Mouse (Mus musculus) kidney, postnatal 0 days (tissue): ENCODE measurements around the gene Rap1a. TPM values are rescaled to one million over a fixed set of nuclear protein-coding genes. Genes with fewer than 3 reads are reported as not detected.

Experiments used
- ATAC-seq: fragments of 200-750 bp; cut with Nextera tagmentation; replicated peaks from 2 replicates; pipeline ENCODE4 v1.8.0; 2017; ENCODE audit warnings: low read depth, moderate number of reproducible peaks, moderate TSS enrichment, moderate library complexity; ENCODE audit not compliant: low FRiP score
- DNase-seq: peaks from one replicate; pipeline ENCODE4 v3.0.0-alpha.2; 2016; ENCODE audit warnings: low spot score
- H3K27ac ChIP-seq: fragments of 300-500 bp; sonication (generic); 2 replicates; pipeline ENCODE4 v1.5.1; 2014; ENCODE audit warnings: mild to moderate bottlenecking
- H3K27me3 ChIP-seq: fragments of 300-500 bp; sonication (generic); 2 replicates; pipeline ENCODE4 v1.6.1; 2014; ENCODE audit warnings: low read length, mixed read lengths; ENCODE audit not compliant: insufficient read depth
- H3K36me3 ChIP-seq: fragments of 300-500 bp; sonication (generic); 2 replicates; pipeline ENCODE4 v1.6.1; 2014; ENCODE audit warnings: low read length, mixed read lengths; ENCODE audit not compliant: insufficient read depth
- H3K4me1 ChIP-seq: fragments of 300-500 bp; sonication (generic); replicated peaks from 2 replicates; pipeline ENCODE4 v1.6.1; 2014; ENCODE audit warnings: antibody characterized with exemption, low read length, mixed read lengths; ENCODE audit not compliant: insufficient read depth
- H3K4me2 ChIP-seq: fragments of 300-500 bp; sonication (generic); 2 replicates; pipeline ENCODE4 v1.6.1; 2014; ENCODE audit warnings: mild to moderate bottlenecking, low read length, moderate library complexity, mixed read lengths
- H3K4me3 ChIP-seq: fragments of 300-500 bp; sonication (generic); replicated peaks from 2 replicates; pipeline ENCODE4 v1.5.1; 2014; ENCODE audit warnings: low read depth, low read length
- H3K9ac ChIP-seq: fragments of 300-500 bp; sonication (generic); 2 replicates; pipeline ENCODE4 v1.6.1; 2014; ENCODE audit warnings: low read depth, low read length
- H3K9me3 ChIP-seq: fragments of 300-500 bp; sonication (generic); replicated peaks from 2 replicates; pipeline ENCODE4 v1.6.1; 2016; ENCODE audit warnings: low read length, inconsistent platforms, mixed read lengths
- CTCF ChIP-seq: IDR thresholded peaks from 2 replicates; pipeline ENCODE4 v1.5.1; 2016; ENCODE audit warnings: antibody characterized with exemption, low read depth, mild to moderate bottlenecking, moderate library complexity
- WGBS: fragments of 180-500 bp; shearing (Covaris S2); extraction: QIAGEN DNeasy Blood & Tissue Kit; methylation state at CpG from one replicate; pipeline ENCODE4 v1.1.7; 2014; 5-methylcytosine and 5-hydroxymethylcytosine counted together
- polyA plus RNA-seq: library from polyadenylated mRNA; unstranded; fragments of >200 nt; fragmentation: Nextera tagmentation; extraction: Ambion mirVana; gene quantifications from 2 replicates; pipeline ENCODE4 v1.2.1, GENCODE M21; 2015

The Rap1a gene
- polyA plus RNA-seq, 1 experiment from 2014 or later, result 111 TPM

DNA sequence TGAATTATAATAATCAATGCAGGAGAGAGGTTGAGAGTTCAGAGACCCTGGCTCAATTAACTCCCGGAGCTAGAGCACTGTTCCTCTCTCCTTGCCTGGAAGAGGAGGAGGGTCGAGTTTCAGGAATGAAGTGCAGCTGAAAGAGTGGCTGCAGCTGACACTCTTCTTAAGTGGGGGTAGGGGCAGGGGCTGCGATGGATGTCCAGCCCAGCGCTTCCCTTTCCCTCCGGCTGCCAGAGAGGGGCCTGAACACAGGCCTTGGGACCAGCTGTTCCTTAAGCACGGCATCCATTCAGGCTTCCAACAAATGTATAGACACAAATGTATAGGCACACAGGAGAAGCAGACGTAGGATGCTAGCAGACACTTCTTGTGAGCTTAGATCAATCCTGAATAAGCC is 93.5 kb downstream of the Rap1a start:
- H3K36me3 ChIP-seq, result no peaks in the 10 kb centered on the region
- TF ChIP-seq CTCF, result no peak
- H3K4me2 ChIP-seq, result no peak overlapping the region
- no peak overlapping the region for H3K9ac ChIP-seq
- H3K27me3 ChIP-seq, result no peaks in the 10 kb centered on the region
- ATAC-seq (no peak), DNase-seq (no peak)
- H3K4me3 ChIP-seq, result no peak overlapping the region
- WGBS, result 26% methylated on average over 7 of the region's 7 CpGs
- no peak overlapping the region for H3K27ac ChIP-seq
- no peaks in the 10 kb centered on the region for H3K9me3 ChIP-seq
- no peaks in the 10 kb centered on the region for H3K4me1 ChIP-seq

- 34% methylated on average over 4 of the region's 4 CpGs for WGBS
- no peak overlapping the region for H3K9ac ChIP-seq
- ATAC-seq (no peak), DNase-seq (no peak)
- H3K9me3 ChIP-seq, result no peaks in the 10 kb centered on the region
- no peak overlapping the region for H3K4me3 ChIP-seq
- no peaks in the 10 kb centered on the region for H3K4me1 ChIP-seq
- no peaks in the 10 kb centered on the region for H3K36me3 ChIP-seq
- no peak overlapping the region for H3K27ac ChIP-seq
- no peak overlapping the region for H3K4me2 ChIP-seq
- TF ChIP-seq CTCF, result no peak
- no peaks in the 10 kb centered on the region for H3K27me3 ChIP-seq
Measured at GRCm38 (mm10) chr3:105706366-105707020, 94.6 kb downstream of the Rap1a start.

DNA sequence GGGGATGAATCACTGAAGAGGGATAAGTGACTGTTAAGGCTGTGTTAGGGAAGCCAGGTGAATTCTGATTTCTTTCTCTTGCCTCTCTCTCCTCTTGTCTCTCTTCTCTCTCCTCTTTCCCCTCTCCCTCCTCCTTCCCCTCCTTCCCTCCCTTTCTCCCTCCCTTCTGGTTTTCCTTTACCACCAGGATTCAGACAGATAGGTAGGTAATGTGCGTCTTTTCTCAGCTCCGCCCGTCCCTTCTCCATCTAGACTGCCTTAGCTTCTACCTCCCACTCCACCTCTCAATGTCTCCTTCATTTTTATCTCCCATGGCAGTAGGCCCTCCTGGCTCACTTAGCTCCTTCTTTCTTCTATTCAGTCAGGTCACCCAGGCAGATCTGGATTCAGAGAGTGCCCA is 95.6 kb downstream of the Rap1a start:
- WGBS, result 31% methylated on average over 3 of the region's 3 CpGs
- H3K27ac ChIP-seq, result no peak overlapping the region
- no peaks in the 10 kb centered on the region for H3K36me3 ChIP-seq
- no peaks in the 10 kb centered on the region for H3K4me1 ChIP-seq
- H3K4me2 ChIP-seq, result peak overlapping the region; percentile 98
- ATAC-seq (no peak), DNase-seq (no peak)
- TF ChIP-seq CTCF, result no peak
- no peaks in the 10 kb centered on the region for H3K27me3 ChIP-seq
- H3K9me3 ChIP-seq, result no peaks in the 10 kb centered on the region
- peak overlapping the region; percentile 50 for H3K4me3 ChIP-seq
- H3K9ac ChIP-seq, result peak overlapping the region; percentile 36; the same call in 1 of the 2 replicates

DNA sequence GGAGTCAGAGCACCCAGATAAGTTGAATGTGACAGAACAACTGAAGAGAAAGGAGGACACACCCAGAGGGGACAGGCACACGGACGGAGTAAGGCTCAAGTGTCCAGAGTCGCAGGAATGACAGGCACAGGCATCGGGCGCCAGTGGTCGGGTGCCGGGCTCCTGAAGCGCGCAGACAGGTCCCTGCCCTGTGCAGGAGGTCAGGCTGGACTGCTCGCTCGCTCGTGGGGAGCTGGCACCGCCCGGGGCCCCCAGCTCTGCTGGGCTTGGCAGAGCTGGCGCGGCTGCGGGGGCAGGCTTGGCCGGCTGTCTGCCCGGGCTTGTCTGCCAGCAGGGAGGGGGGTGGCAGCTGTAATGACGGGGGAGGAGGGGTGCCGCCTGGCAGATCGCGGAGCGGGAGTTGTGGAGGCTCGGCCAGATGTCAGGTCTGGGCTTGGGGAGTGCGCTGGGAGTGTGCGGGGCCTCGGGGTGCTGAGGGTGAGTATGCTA is 96.0 kb downstream of the Rap1a start:
- TF ChIP-seq CTCF, result no peak
- Histone ChIP-seq H3K4me2 (peak overlapping the region; percentile 98), H3K36me3 (no peaks in the 10 kb centered on the region), H3K9me3 (no peaks in the 10 kb centered on the region), H3K27ac (no peak overlapping the region), H3K4me1 (no peaks in the 10 kb centered on the region), H3K9ac (peak overlapping the region; percentile 36), H3K4me3 (peak overlapping the region; percentile 50), H3K27me3 (no peaks in the 10 kb centered on the region)
- DNase-seq (peak; percentile 53), ATAC-seq (peak; percentile 41; the same call in 1 of the 2 replicates)
- under 1% methylated on average over 27 of the region's 28 CpGs for WGBS

DNA sequence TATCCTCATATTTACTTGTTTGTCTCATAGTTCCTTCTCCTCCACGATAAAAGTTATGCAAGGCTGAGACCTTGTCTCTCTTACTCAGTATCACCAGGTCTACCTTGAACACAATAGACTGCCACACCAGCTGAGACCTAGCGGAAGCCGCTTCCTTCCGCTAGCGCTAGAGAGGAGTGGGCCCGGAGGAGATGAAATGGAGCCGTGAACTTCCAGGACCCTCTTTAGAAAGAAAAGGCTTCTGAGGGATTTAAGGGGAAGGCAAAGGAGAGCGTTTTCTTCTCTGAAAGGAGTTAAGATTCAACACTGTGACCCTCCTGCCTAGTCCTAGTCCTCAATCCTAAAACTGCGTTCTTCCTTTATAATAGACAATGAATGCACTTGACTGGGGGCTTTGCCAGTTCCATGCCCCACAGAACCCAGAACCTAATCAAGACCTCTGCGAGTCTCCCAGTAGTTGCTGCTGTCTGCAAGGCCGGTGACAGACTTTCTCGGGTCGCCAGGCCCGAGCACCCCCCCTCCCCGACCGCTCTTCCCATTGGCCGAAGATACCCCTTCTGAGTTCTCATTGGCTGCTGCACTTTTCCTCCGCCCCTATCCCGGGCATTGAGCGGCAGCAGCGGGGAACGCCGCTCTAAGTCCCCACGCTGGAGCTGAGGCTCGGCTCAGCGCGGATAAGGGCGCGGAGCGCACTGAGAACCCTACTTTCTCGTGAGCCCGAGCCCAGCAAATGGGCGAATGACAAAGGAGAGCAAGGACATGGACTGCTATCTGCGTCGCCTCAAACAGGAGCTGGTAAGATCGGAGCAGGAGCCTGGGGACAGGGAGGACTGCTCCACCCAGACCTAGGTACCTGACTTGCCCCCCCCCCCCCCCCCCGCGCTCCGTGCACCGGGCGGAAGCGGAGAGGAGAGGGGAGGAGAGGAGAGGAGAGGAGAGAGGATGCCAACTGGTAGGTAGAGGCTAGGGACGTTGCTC is 96.8 kb downstream of the Rap1a start, which contains the start of gene Inka2:
TSS of gene Inka2 (plus strand) at position 569 of the 978 bp plus-strand sequence.
- H3K4me1 ChIP-seq, result no peaks in the 10 kb centered on the region
- 0 out of 2 replicates have a peak within 1 kb of the TSS, but pooled peaks have one; percentile 10 for H3K27ac ChIP-seq
- H3K9me3 ChIP-seq, result no peaks in the 10 kb centered on the region
- ATAC-seq, result peak; percentile 95
- no peak for TF ChIP-seq CTCF
- peak within 1 kb of the TSS; percentile 36 for H3K9ac ChIP-seq
- H3K27me3 ChIP-seq, result no peaks in the 10 kb centered on the region
- DNase-seq, result peak; percentile 94
- 6% methylated on average over 39 of the region's 43 CpGs for WGBS
- peak within 1 kb of the TSS; percentile 50 for H3K4me3 ChIP-seq
- H3K36me3 ChIP-seq, result no peaks in the 10 kb centered on the region
- peak within 1 kb of the TSS; percentile 98 for H3K4me2 ChIP-seq

DNA sequence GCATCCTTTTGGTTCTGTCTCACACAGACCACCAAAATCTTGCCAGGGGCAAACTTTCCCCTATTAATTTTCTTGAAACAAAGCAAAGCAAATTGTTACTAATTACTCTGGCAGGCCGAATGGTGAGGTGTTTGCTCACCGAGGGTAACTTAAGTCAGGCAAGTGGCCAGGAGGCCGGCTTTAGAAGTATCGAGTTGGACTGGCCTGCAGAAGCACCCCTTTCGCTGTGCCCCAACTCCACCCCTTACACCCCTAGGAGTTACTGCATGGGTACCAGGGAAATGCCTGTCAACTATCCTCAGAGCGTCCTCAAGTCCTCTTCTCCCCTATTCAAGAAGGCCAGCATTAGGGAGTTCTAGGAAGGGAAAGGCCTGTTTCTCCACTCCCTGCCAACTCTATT is 97.6 kb downstream of the Rap1a start:
- Histone ChIP-seq H3K9me3 (no peaks in the 10 kb centered on the region), H3K36me3 (no peaks in the 10 kb centered on the region), H3K9ac (no peak overlapping the region), H3K4me2 (no peak overlapping the region), H3K27me3 (no peaks in the 10 kb centered on the region), H3K4me3 (no peak overlapping the region), H3K27ac (no peak overlapping the region), H3K4me1 (no peaks in the 10 kb centered on the region)
- no peak for DNase-seq
- 54% methylated on average over 6 of the region's 6 CpGs for WGBS
- ATAC-seq, result no peak
- TF ChIP-seq CTCF, result no peak
